Mouse (Mus musculus) thymus, postnatal 36 days (tissue): ENCODE measurements around the gene Spcs2.

Experiments used
- DNase-seq, 2 experiments: peaks; one replicate each; pipeline ENCODE4 v3.0.0; 2022; ENCODE audit warnings: mixed read lengths in 2 of 2

The Spcs2 gene

DNA sequence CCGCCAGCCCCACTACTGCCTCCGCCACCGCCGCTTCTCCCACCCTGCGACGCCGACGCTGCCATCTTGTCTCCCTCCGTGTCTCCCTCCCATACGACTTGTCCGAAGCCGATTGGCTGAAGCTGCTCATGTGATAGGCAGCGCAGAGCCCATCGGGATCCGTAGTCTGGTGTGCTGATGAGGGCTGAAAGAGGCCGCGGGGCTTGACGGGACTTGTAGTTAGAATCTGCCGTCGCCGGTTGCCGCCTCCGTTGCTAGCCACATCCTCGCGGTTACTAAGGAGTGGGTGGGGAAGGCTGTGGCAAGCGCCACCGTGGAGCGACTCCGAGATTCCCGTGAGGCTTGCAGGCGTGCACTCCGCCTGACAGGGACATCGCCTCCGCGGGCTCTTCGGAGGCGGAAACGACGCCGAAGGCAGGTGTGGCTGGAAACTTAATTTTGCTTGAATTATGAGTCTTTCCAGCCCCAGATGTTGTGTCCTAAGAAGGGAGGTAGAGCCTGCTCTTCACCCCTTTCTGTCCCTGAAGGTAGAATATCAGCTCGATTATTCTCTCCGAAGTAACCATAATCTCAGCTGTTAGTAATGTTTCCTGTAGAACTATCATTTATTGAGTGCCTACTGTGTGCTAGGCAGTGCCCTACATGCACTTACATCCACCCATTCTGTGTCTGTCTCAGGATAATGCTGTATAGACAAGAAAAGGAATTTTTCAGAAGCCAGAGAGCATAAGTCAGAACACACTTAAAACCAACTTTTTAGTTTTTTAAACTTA lies 4.3 kb downstream of the Spcs2 start, which contains the start of gene Xrra1:
TSS of gene Xrra1 (plus strand) at position 304 of the 773 bp plus-strand sequence.
- peak; percentile 92 to 97 for DNase-seq

- no peak for DNase-seq
These were observed 5.0 kb downstream of the Spcs2 start for GRCm38 (mm10) chr7:99858175-99858812.

DNA sequence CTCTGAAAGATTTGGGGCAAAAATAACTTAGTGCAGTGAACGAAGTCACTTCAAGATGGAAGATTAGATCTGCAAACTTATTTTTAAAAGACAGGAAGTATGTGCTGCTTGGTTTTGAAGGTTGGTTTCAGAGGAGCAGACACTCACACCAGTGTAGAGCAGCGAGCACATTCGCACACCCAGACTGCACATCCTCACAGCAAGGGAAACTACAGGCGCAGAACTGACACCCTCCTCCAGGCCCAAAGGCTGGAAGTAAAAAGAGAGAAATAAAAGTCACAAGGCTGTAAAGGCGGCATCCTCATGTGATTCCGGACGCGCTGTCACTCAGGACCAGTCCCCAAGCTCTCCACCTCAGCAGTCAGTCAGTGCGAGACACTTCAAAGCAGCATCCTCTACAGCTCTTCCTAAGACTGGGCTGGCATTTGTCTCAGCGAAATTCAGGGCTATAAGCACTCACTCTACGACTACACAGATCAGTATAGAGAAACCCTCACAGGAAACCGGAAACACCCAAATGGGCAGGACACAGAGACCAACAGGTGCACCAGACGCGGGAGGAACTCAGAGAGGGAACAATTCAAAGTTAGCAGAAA lies 6.9 kb downstream of the Spcs2 start:
- DNase-seq: peak; percentile 55 to 63

GRCm38 (mm10) chr7:99854311-99854710 lies 9.0 kb downstream of the Spcs2 start:
- DNase-seq: no peak

DNA sequence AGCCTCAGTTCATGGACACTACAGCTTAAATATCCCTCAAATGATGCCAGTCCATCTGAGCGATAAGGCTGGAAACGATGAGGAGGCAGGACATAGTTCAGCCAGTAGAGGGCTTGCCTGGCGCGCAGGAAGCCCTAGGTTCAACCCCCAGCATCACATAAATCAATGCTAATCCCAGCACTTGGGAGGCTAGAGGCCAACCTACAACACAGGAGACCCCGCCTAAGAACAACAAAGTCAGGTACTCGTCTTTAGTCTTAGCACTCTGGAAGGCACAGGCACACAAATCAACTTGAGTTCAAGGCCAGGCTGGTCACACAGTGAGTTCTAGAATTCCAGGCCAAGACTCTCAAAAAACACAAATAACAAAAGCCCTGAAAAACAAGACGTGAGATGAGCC lies 9.9 kb downstream of the Spcs2 start:
- DNase-seq: no peak

- DNase-seq: no peak
These were observed 11.6 kb downstream of the Spcs2 start for GRCm38 (mm10) chr7:99851618-99852017.

DNA sequence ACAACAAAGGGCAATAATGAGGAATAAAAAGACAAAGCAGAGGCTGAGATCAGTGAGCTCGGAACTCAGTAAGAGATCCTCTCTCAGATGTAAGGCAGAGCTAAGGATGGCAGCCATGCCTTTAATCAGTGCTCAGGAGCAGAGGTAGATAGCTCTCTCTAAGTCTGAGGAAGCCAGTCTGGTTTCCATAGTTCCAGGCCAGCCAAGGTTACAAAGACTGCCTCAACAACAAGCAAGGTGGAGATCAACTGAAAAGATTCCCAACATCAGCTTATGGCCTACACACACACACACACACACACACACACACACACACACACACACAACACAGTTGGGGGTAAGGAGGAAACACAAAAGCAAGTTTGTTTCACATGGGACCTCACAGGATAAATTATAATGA lies 12.1 kb downstream of the Spcs2 start:
- DNase-seq: no peak

DNA sequence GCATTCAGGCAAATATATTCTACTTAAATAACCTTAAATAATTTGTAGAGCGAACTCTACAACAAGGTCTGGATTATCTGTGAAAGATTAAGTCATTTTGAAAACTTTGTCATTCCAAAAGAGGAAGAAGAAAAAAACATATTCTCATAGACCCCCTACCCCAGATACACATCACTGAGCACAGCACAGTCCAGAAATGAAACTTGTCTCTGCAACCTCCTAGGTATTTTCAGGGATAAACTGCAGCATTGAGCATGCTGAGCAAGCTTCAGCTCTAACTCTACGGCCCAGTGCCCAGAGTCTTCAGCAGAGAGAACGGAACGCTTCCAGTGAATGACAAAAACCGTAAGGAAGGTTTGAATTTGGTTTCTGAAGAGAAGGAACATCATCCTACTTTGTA lies 12.7 kb downstream of the Spcs2 start:
- no peak for DNase-seq

DNA sequence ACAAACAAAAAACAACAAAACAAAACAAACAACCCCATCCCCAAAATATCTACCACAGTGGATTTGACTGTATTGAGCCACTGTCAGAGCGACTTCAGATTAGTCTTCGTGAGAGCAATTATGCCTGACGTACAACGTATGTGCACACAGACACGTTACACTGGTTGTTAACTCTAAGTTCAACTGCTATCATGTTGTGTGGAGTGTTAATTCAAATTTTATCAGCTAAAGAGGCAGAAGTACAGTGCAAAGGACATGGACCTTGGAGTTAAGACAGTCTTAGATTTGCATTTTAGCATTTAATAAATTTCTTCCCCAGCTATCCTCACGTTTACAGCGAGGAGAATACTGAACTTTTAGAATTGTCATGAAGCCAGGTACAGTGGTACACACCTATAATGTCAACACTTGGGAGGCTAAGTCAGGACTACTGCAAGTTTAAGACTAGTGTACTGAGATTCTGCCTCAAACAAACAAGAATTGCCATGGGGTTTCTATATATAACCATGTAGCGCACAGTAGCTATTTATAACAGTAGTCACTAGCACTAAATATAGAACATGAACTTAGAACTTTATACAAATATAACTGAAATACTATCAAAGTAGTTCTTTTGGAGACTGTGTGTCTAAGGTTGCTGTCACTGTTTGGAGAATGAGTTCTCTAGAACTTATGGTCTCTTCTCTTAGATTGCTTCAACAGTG lies 17.6 kb downstream of the Spcs2 start:
- DNase-seq: no peak

DNA sequence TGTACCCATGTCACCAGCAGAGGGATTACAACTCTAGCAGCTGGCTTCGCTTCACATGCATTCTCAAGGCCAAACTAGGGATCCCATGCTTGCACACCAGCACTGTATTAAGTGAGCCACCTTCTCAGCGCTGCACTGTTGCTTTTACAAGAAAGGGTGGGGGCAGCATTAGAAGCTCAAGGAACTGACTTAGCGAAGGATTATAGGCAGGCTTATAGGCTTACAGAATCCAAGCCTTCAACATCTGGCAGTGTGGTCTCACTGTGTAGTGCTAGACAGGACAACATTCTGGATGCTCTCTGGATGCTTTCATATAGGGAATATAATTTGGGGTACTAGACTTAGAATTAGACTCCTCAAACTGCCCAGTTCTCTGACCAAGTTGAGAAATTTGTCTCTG lies 25.0 kb downstream of the Spcs2 start:
- no peak for DNase-seq

DNA sequence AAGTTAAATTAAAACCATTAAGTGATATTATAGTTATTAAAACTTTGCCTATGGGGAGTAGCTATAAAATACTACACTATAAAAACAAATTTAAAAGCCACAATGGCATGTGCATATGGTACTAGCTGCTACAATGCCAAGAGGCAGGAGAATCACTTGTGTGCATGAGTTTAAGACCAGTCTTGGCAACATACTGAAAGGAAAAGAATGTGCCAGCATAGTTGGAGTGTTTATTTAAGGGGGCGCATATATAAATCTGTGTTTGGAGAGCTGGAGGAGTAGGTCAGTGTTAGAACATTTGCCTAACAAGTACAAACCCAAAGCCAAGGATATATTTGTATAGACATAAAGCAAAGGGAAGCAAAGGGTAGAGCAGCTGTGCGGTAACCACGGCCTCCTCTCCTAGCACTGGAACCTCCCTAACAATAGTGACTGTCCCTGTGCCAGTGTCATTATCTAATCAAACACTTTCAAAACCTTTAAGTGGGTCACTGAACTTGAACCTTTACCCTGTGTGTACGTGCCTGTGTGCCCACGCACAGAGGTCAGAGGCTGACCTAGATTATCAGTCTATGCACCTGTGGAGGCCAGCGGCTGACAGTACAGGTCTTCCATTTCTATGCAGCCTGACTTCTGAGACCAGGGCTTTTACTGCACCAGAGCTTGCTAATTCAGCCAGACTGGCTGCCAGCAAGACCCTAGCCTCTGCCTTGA lies 25.7 kb downstream of the Spcs2 start:
- no peak for DNase-seq

DNA sequence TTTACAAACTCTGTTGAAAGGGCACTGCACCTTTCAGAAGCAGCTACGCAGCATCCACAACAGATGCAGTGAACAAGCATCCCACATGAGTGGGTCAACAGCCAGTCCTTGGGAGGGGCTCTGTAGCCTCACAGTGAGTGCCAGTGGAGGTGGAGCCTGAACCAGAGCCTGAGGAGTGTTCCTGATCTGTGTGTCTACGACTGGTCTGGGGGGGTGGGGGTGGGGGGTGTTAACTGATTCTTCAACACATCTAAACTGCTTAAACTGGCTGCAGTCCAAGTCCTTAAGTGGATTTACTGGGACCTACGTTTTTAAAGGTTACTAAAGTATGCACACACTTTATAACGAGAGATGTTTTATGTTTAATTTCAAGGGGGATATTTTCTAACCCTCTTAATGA lies 26.5 kb downstream of the Spcs2 start:
- DNase-seq: no peak

- DNase-seq: no peak
These were observed 28.9 kb downstream of the Spcs2 start for GRCm38 (mm10) chr7:99834314-99834853.

GRCm38 (mm10) chr7:99833846-99834222 lies 29.4 kb downstream of the Spcs2 start:
- no peak for DNase-seq

GRCm38 (mm10) chr7:99833115-99833845 lies 30.0 kb downstream of the Spcs2 start:
- no peak for DNase-seq

DNA sequence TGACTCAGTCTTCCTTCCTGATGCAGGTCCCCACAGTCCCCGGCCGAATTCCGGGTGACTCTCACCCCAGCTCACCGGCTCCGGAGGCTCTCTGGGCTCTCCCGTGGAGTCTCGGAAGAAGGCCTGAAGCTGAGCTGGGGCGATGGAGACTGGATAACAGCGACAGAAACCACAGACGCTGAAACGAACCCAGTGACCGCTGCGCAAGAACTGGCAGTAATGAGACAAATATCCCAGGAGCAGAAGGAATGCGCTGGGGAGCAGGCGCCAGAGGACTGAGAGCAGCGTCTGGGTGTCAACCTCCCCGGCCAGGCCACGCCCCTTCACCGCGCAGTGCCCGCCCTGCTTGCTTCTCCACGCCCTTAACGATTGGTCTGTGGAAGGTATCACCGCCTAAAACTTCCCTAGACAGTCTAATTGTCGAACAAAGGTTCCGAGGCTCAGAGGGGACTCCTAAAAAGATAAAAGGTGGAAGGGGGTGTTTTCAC lies 35.1 kb downstream of the Spcs2 start, which contains the start of gene Neu3:
TSS of gene Neu3 (minus strand) at position 335 of the 488 bp plus-strand sequence.
- peak; percentile 95 to 96 for DNase-seq

- no peak for DNase-seq
These were observed 37.2 kb downstream of the Spcs2 start for GRCm38 (mm10) chr7:99826096-99826495.

DNA sequence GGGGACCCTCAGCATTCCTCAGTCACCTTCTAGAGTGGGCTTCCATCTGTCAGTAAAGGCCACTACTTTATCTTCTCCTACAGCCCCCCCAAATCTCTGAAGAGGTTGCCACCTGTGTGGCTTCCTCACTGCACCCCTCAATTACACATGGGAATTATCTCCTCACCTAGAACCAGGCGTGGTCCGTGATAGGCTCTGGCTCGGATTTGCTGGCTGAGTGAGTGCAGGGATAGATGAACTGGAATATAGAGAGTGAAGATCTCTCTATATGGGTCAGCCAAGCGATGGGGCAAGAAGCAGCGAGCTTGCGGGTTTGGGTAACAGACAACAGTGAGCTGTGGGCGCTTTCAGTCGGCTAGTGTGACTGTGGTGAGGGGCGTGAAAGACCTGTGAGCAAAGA lies 37.8 kb downstream of the Spcs2 start:
- no peak for DNase-seq

DNA sequence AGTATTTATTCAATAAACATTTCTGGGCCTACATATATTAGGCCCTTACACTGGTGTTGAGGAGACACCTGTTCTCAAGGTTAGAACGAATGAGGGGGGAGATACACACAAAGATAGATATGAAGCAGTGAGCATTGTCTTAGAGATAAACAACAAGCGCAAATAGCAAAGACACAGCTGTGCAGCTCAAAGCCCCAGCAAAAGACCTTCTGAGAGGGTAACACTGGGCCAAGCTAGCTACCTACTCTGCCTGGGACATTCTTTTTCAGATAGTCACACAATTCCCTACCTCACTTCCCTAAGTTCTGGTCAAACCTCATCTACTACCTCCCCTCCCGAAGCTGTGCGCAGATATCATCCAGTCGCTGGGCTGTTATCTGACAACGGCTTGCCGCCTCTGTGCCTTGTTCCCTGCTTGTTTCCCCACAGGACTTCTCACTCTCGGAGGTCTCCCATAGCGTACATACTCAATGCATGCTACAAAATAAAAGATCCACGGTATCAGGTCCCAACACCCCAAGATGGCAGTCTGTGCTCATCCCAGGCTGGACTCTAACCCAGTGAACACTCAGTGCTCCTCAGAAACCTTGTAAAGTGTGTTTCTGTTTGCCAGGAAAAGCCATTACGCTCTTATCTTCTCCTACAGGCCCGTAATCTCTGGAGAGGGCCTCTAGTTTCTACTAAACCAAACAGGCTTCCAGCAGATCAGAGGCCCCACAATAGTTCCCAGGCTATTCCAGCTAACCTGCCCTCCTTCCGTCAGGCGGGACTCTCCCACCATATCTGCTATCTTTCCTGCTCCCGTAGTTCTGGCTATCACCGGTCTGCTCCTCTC lies 38.4 kb downstream of the Spcs2 start:
- DNase-seq: peak in 1 of 2 experiments; percentile 53

GRCm38 (mm10) chr7:99823045-99823663 lies 40.1 kb downstream of the Spcs2 start:
- peak in 1 of 2 experiments; percentile 43 for DNase-seq
